ENCODE assay signal across 8 mouse cellular contexts in the genomic region with DNA sequence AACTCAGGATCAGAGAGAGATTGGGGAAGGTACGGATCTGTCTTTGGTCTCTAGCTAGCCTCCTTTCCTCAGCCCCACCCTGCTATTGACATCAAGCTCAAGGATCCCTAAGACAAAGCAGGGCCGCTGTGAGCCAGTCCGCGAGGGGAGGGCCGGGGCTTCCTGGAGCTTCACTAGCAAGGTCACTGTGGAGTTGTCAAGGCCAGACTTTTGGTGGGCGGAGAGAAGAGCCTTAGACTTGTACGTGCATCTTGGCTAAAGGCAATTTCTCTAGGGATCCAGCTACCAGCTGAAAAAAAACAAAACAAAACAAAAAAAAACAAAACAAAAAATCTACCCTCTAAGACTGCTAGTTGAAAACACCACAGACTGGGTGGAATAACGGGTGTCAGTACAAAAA. TPM values are rescaled to one million over a fixed set of nuclear protein-coding genes. Genes with fewer than 3 reads are reported as not detected.
A peak's percentile ranks its signal among the peaks of the same experiment; 100 is the strongest.
DNase-seq lines count a peak whose midpoint lies in the region; ATAC-seq lines count a peak whose summit lies in the region.

No protein-coding gene starts in this region.

- peak overlapping the region; percentile 63 for H3K4me2 ChIP-seq in forebrain, embryonic 11.5 days (ENCODE audit: low read depth, low read length, severe bottlenecking)
- H3K4me2 ChIP-seq in forebrain, embryonic 15.5 days (replicated peaks), result no peak overlapping the region; the same call in 1 of the 2 replicates
- peak overlapping the region; percentile 66; the same call in 1 of the 2 replicates for H3K4me2 ChIP-seq in limb, embryonic 11.5 days (ENCODE audit: low read depth, severe bottlenecking)

- intact Hi-C loops in heart, postnatal 36 days (cut with DNase I), result loop anchor here (10.0 kb wide), 1 partner anchor 363 kb away; a partner anchor contains a TSS

- H3K36me3 ChIP-seq in forebrain, embryonic 11.5 days (ENCODE audit: control insufficient read depth, insufficient read depth, low read length), result no peaks in the 10 kb centered on the region
- no peaks in the 10 kb centered on the region for H3K36me3 ChIP-seq in forebrain, embryonic 15.5 days
- H3K36me3 ChIP-seq in limb, embryonic 11.5 days (ENCODE audit: control insufficient read depth, insufficient read depth, low read length), result no peaks in the 10 kb centered on the region

- H3K9me3 ChIP-seq in forebrain, embryonic 11.5 days (ENCODE audit: control insufficient read depth, low read length), result no peaks in the 10 kb centered on the region
- no peaks in the 10 kb centered on the region for H3K9me3 ChIP-seq in forebrain, embryonic 15.5 days
- H3K9me3 ChIP-seq in limb, embryonic 11.5 days (ENCODE audit: control insufficient read depth, low read length), result no peaks in the 10 kb centered on the region

- WGBS in forebrain, embryonic 11.5 days, result 1% methylated on average over 8 of the region's 8 CpGs
- WGBS in forebrain, embryonic 15.5 days, result 3% methylated on average over 8 of the region's 8 CpGs
- WGBS in limb, embryonic 11.5 days, result 2% methylated on average over 8 of the region's 8 CpGs

- H3K9ac ChIP-seq in forebrain, embryonic 11.5 days (ENCODE audit: low read length), result no peak overlapping the region
- no peak overlapping the region for H3K9ac ChIP-seq in forebrain, embryonic 15.5 days (replicated peaks)
- H3K9ac ChIP-seq in limb, embryonic 11.5 days (ENCODE audit: low read length), result no peak overlapping the region

- DNase-seq in forebrain, embryonic 11.5 days (ENCODE audit: low spot score), result peak; percentile 53
- DNase-seq in embryo, embryonic 11 days, result peak; percentile 44
- DNase-seq in heart, postnatal 36 days, result peak; percentile 22 to 29
- DNase-seq in limb, embryonic 11.5 days (ENCODE audit: low spot score), result peak; percentile 38
- peak; percentile 17 for DNase-seq in retina, postnatal 1 day
- no peak for DNase-seq in spleen, postnatal 36 days (ENCODE audit: low spot score in 2 of 2)

- H3K27me3 ChIP-seq in forebrain, embryonic 11.5 days (ENCODE audit: control insufficient read depth, insufficient read depth, low read length), result peaks cover 36% of the 10 kb centered on the region
- H3K27me3 ChIP-seq in forebrain, embryonic 15.5 days, result peaks cover 63% of the 10 kb centered on the region
- peaks cover 27% of the 10 kb centered on the region for H3K27me3 ChIP-seq in limb, embryonic 11.5 days (ENCODE audit: control insufficient read depth, insufficient read depth, low read length)

- no peak for ATAC-seq in forebrain, embryonic 11.5 days (replicated peaks; ENCODE audit: low FRiP score)
- ATAC-seq in forebrain, embryonic 15.5 days (replicated peaks), result no peak
- ATAC-seq in limb, embryonic 11.5 days (ENCODE audit: insufficient number of reproducible peaks, low FRiP score, low TSS enrichment, low read depth), result no peak
- ATAC-seq in megakaryocyte-erythroid progenitor cell, adult 5-6 weeks (replicated peaks; ENCODE audit: low FRiP score, low TSS enrichment, poor library complexity, severe bottlenecking), result no peak

- H3K4me1 ChIP-seq in forebrain, embryonic 11.5 days (replicated peaks; ENCODE audit: control insufficient read depth, insufficient read depth, low read length), result peaks cover 3% of the 10 kb centered on the region; the same call in 1 of the 2 replicates
- H3K4me1 ChIP-seq in forebrain, embryonic 15.5 days, result peaks cover 21% of the 10 kb centered on the region
- peaks cover 6% of the 10 kb centered on the region; the same call in 1 of the 2 replicates for H3K4me1 ChIP-seq in limb, embryonic 11.5 days (ENCODE audit: control insufficient read depth, insufficient read depth, low read length)

- peak overlapping the region; percentile 36 for H3K4me3 ChIP-seq in forebrain, embryonic 11.5 days (ENCODE audit: low read depth, low read length)
- no peak overlapping the region for H3K4me3 ChIP-seq in forebrain, embryonic 15.5 days
- H3K4me3 ChIP-seq in limb, embryonic 11.5 days (ENCODE audit: low read depth, low read length), result peak overlapping the region; percentile 38

- no peak overlapping the region for H3K27ac ChIP-seq in forebrain, embryonic 11.5 days (ENCODE audit: low read depth, low read length)
- no peak overlapping the region for H3K27ac ChIP-seq in forebrain, embryonic 15.5 days (replicated peaks)
- no peak overlapping the region for H3K27ac ChIP-seq in limb, embryonic 11.5 days (replicated peaks; ENCODE audit: low read depth, low read length)

RNA-seq across cellular contexts. Expression of a gene that starts 1.6 kb away (rescaled TPM):
- 2.4 and 3.7 TPM in 2 replicates for polyA plus RNA-seq in forebrain, embryonic 11.5 days (2014; fragmentation: Nextera tagmentation; extraction: Ambion mirVana)
- 1.6 and 2.2 TPM in 2 replicates for polyA plus RNA-seq in forebrain, embryonic 15.5 days (2015; fragmentation: Nextera tagmentation; extraction: Ambion mirVana)
- 10 to 100 TPM; 11.5 to 11.9 TPM for total RNA-seq in heart, postnatal 36 days (2021)
- 3.5 and 4.4 TPM in 2 replicates for polyA plus RNA-seq in limb, embryonic 11.5 days (2014; fragmentation: Nextera tagmentation; extraction: Ambion mirVana)
- total RNA-seq in megakaryocyte-erythroid progenitor cell, adult 5-6 weeks (2014; fragmentation: Nextera tagmentation), result 0.33 and 1.0 TPM in 2 replicates
- total RNA-seq in megakaryocyte-erythroid progenitor cell, adult 5-6 weeks (2017), result 0.23 and 0.94 TPM in 2 replicates

Comparison
In these comparisons a context has a peak if more than half of its experiments do, and no peak if none do; other contexts are left out.
1. DNase-seq: peak in forebrain, embryonic 11.5 days (single experiment), embryo, embryonic 11 days (single experiment), heart, postnatal 36 days (2 of 2), limb, embryonic 11.5 days (single experiment) and retina, postnatal 1 day (single experiment); none in spleen, postnatal 36 days (0 of 2).